Mouse (Mus musculus) myocyte (in vitro differentiated cells): ENCODE results near the gene Lipe.

Source experiments
- E2F4 ChIP-seq: IDR thresholded peaks from one replicate; pipeline ENCODE4 v1.6.1; 2011; ENCODE audit warnings: mild to moderate bottlenecking, control low read depth, moderate library complexity; ENCODE audit not compliant: insufficient read depth
- MAX ChIP-seq: IDR thresholded peaks from one replicate; pipeline ENCODE4 v1.6.1; 2011; ENCODE audit warnings: low read depth, mild to moderate bottlenecking, control low read depth
- MYOG ChIP-seq, 3 experiments: IDR thresholded peaks; one replicate each; pipeline ENCODE4 v1.6.1; 2011; ENCODE audit warnings: control low read depth in 2 of 3, low read depth in 2 of 3, mild to moderate bottlenecking in 2 of 3; ENCODE audit not compliant: insufficient read length in 2 of 3, control insufficient read depth in 1 of 3, insufficient read depth in 1 of 3
- POLR2A ChIP-seq: IDR thresholded peaks from one replicate; pipeline ENCODE4 v1.6.1; 2011; ENCODE audit warnings: low read depth, mild to moderate bottlenecking, control low read depth, moderate library complexity; ENCODE audit not compliant: insufficient read length

GRCm38 (mm10) chr7:25393451-25394210 is 4.9 kb downstream of the Lipe start:
- TF ChIP-seq MYOG (IDR thresholded peaks at IDR 0.05; ENCODE audit: control insufficient read depth in 1 of 3, insufficient read depth in 1 of 3, insufficient read length in 2 of 3, low read depth in 2 of 3) (no peak), MAX (no peak), POLR2A (no peak), E2F4 (no peak)
